Mouse (Mus musculus): ENCODE results near the gene Sox6.
"Not testable (repeated sequence)": the region's sequence is repeated elsewhere in the genome, so short reads cannot be mapped to it uniquely, and the experiment has no call there.

Gene Sox6

DNA sequence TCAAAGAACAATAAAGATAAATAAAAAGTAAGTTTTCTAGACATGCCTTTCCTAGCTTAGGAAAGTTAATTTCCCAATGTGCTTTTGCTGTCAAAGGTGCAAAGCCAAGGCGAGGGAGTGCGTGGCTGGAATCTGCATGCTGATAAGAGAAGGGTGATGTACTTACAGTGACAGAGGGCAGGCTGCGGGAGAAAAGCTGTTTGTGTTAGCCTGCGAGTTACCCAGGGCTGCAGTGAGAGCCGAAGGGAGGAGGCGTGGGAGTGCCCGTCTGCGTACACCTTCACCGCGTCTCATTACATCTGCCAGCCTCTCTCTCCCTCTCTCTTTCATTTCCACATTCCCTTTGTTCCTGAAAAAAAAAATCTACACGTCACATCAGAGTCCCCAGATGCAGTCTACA lies at the start of gene Sox6:
TSS of gene Sox6 (minus strand) at position 286 of the 400 bp plus-strand sequence.
- DNase-seq (ENCODE audit: low read depth, low spot score), result no peak

- DNase-seq (ENCODE audit: low read depth, low spot score), result not testable (repeated sequence)
These were observed 45.8 kb upstream of the Sox6 start, which contains the start of gene Gm4353 for GRCm38 (mm10) chr7:116084366-116084765. Gene Gm4353, minus strand, starts transcription at chr7:116084635.

- no peak for DNase-seq (ENCODE audit: low read depth, low spot score)
These were observed 22.1 kb upstream of the Sox6 start for GRCm38 (mm10) chr7:116060739-116061138.

GRCm38 (mm10) chr7:116040470-116041019 lies 1.9 kb upstream of the Sox6 start:
- no peak for DNase-seq (ENCODE audit: low read depth, low spot score)

- DNase-seq (ENCODE audit: low read depth, low spot score), result peak; percentile 56
These were observed 1.2 kb upstream of the Sox6 start for GRCm38 (mm10) chr7:116039538-116040466.

DNA sequence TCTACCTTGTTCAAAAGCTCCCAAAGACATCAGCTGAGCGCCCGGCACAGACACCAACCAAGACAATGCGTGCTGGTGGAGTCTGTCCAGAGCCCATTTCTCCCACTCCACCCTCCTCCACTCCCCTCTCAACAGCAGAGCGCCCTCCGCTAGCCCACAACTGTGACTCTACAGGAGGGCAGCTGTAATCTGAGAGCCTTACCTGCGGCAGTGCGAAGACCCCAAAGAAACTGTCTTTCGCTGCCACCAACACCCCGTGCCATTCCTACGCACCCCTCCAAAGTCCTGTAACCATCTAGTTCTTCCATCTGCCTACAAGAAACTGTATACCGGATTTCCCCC lies 571 bp upstream of the Sox6 start, which contains the start of gene 1110004F10Rik:
TSS of gene 1110004F10Rik (plus strand) at position 202 of the 342 bp plus-strand sequence.
- no peak for DNase-seq (ENCODE audit: low read depth, low spot score)

- no peak for DNase-seq (ENCODE audit: low read depth, low spot score)
These were observed 572 bp downstream of the Sox6 start for GRCm38 (mm10) chr7:116038024-116038423.

DNA sequence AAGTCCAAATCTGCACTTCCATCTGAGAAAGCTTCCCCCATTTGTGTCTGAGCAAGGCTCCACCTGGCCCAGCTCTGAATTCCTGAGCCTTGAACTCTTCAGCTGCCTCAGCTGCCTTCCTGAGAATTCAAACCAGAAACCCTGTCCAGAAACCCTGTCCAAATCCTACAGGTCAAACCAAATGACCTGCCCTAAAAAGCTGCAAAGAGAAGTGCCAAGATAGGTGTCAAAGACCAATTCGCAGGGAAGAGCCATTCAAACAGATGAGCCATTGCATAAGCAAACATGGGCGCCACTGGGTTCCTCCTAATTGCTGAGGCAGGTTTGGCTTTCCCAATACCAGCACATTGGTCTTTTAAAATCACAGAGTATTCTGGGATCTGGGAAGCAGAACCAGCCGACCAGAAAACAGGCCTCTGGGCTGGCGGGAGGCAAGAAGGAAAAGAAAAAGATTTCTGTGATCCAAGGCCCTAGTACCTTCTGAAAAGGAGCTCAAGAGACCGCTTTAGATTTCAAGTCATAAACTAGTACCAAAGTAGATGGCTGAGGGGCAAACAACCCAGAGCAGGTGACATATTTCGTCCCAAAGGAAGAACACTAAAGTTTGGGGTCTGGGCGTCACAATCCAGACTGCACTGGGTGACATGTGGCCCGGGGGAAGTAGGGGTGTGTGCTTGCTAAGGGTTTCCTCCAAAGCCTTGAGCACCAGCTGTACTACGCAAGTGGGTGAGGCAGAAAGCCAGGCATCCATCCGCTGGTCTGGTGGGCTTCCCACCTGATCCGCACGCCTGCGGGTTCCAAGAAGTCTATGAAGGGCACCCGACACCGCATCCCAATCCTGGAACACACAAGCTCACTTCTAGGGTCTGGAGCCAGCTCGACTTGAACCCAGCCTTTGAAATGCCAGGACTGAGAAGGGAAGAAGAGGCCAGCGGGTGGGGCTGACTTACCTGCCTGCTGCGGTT lies 1.7 kb downstream of the Sox6 start:
- no peak for DNase-seq (ENCODE audit: low read depth, low spot score)

- no peak for DNase-seq (ENCODE audit: low read depth, low spot score)
These were observed 3.1 kb downstream of the Sox6 start for GRCm38 (mm10) chr7:116035504-116035903.

DNA sequence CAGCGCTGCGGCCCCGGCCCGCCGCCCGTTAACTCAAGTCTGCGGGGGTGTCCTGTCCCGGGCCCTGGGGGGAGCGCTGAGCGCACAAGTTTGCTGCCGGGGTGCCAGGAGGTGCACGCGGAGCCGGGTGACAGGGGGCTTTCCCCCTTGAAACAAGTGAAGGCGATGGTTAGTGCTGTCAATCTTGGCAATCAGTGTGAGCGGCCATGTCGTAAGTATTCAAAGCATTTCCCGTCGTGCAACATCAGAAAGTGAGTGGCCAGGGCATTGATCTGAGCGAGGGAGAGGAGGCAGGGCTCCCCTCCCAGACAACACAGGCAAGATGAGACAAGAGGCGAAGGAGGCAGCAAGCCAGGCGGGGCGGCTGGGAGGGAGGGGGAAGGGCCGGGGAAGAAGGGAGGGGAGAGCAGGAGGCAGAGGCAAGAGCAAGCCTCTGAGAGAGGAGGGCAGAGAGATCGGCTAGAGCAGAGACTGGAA lies 4.3 kb downstream of the Sox6 start:
- no peak for DNase-seq (ENCODE audit: low read depth, low spot score)

GRCm38 (mm10) chr7:116033371-116034241 lies 5.0 kb downstream of the Sox6 start:
- no peak for DNase-seq (ENCODE audit: low read depth, low spot score)

- DNase-seq (ENCODE audit: low read depth, low spot score), result peak; percentile 61
These were observed 5.8 kb downstream of the Sox6 start for GRCm38 (mm10) chr7:116032596-116033307.

- peak; percentile 27 for DNase-seq (ENCODE audit: low read depth, low spot score)
These were observed 6.6 kb downstream of the Sox6 start for GRCm38 (mm10) chr7:116031718-116032595.

- no peak for DNase-seq (ENCODE audit: low read depth, low spot score)
These were observed 7.2 kb downstream of the Sox6 start for GRCm38 (mm10) chr7:116031388-116031717.

GRCm38 (mm10) chr7:116030597-116031387 lies 7.8 kb downstream of the Sox6 start:
- no peak for DNase-seq (ENCODE audit: low read depth, low spot score)

GRCm38 (mm10) chr7:116029991-116030390 lies 8.6 kb downstream of the Sox6 start:
- no peak for DNase-seq (ENCODE audit: low read depth, low spot score)

DNA sequence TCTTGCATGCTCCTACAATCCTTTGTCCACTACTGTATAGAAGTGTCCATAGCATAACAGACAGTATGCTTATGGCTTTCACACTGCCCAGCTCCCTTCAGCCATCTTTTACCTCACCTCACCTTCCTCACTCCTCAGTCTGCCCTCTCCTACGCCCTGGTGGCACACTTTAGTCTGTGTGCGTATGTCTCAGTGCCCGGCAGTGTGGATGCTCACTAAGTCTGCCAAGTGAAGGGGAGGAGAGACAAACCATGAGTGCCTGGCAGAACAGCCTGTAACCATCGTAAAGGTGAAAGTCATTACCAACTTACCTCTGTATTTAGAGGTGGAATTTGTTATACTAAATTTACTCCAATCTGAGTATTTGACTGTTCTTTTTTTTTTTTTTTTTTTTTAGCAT lies 35.9 kb downstream of the Sox6 start:
- no peak for DNase-seq (ENCODE audit: low read depth, low spot score)

DNA sequence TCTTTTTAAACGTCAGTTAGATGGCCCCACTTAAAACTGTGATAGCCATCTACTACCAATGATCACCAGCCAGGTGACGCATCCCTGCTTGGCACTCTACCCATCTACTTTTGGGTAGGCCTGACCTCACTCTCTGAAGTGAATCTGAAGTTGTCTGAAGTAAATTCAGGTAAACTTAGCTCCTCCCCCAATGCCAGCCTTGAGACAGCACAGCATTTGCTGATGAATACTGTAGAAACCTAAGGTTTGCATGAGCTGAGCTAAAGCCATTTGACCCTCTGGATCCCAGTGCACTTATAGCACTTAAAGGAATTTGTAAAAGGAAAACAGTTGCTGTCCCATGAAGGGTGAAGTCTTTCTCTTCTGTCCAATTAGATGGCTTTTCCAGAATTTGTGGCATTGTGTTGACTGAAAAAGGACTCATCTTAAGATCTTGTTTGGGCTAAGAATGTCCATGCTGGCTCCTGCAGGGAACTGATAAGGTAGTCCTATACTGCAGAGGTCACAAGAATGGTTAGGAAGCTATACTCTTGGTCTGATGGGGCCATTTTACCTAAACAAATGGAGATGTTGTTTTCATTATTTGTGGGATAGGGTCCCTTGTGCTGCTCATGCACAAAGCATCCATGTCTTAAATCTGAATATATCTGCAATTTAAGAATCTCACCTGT lies 50.4 kb downstream of the Sox6 start:
- DNase-seq (ENCODE audit: low read depth, low spot score), result no peak

All from CD4-positive helper T cell, adult 2 months (primary cell).